Mouse (Mus musculus): ENCODE results near the gene Phlda3.

DNA sequence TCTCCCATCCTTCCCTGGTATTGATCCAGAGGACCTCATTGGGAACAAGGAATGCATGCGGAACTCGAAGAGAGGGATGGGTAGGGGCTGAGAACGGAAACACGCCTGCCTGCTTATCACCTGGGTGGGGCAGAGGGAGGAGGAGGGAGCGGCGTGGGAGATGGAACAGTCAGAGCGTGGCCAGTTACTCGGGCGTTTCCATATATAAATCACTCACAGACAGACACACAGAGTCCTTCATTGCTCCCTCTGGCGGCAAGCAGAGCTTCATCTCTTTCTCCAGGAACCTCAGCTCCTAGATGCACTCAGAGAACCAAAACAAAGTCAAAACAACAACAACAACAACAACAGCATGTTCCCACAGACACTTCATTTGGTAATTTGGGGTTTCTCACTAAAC is 22.8 kb downstream of the Phlda3 start:
- TF ChIP-seq CTCF (IDR thresholded peaks at IDR 0.05; ENCODE audit: low read depth, low read length) (no peak), POLR2A (IDR thresholded peaks at IDR 0.05; ENCODE audit: borderline replicate concordance, low read depth, low read length) (no peak)
